In the genomic region with DNA sequence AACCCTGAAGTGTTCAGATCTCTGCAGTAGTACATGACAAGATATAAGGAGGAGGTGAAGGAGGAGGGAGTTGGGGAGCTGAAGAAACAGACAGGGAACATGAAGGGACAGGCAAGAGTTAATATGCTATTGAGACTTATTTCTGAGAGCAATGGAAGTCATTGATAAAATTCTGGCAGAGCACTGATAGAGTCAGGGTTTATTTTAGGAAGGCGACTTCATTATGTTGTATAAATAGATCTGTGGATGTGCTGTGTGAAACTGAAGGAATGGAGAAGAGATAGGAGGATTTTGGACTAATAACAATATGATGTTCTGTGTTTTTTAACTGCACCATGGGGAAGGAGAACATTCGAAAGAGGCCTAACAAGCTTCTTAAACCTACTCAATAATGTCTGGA, we compare ENCODE assay signal across 28 mouse cellular contexts.
DNase-seq lines count a peak whose midpoint lies in the region; ATAC-seq and TF ChIP-seq lines count a peak whose summit lies in the region.
"Had no signal": no experiment of that assay in that cellular context is flagged by ENCODE, and none has a peak within 500 bp of the region (broad histone marks: within the 10 kb centered on the region; RNA-seq: fewer than 3 reads in every experiment).

No protein-coding gene starts in this region.

- no peak for TF ChIP-seq POLR2A in myocyte (IDR thresholded peaks at IDR 0.05; ENCODE audit: insufficient read length, low read depth)

- no peak overlapping the region for H3K9ac ChIP-seq in heart, embryonic 15.5 days
- H3K9ac ChIP-seq: embryonic facial prominence, embryonic 12.5 days; forebrain, embryonic 15.5 days; limb, embryonic 15.5 days; liver, embryonic 14.5 days; stomach, embryonic 15.5 days had no signal

- H3K4me2 ChIP-seq in heart, embryonic 15.5 days, result peak overlapping the region; percentile 17; the same call in 1 of the 2 replicates
- peak overlapping the region; percentile 73 for H3K4me2 ChIP-seq in myocyte (ENCODE audit: low read depth)
- H3K4me2 ChIP-seq: embryonic facial prominence, embryonic 12.5 days; forebrain, embryonic 15.5 days; limb, embryonic 15.5 days; stomach, embryonic 15.5 days had no signal

- no peaks in the 10 kb centered on the region for H3K9me3 ChIP-seq in heart, embryonic 10.5 days
- no peaks in the 10 kb centered on the region for H3K9me3 ChIP-seq in heart, embryonic 15.5 days (replicated peaks)
- H3K9me3 ChIP-seq: embryonic facial prominence, embryonic 12.5 days; forebrain, embryonic 15.5 days; G1E; limb, embryonic 10.5 days; limb, embryonic 15.5 days; stomach, embryonic 15.5 days had no signal

- no peak overlapping the region for H3ac ChIP-seq in myocyte (ENCODE audit: control insufficient read depth, insufficient read length)

- H3K79me2 ChIP-seq in myocyte (ENCODE audit: control insufficient read depth, insufficient read depth), result no peaks in the 10 kb centered on the region

- 57% methylated on average over 2 of the region's 2 CpGs for WGBS in heart, embryonic 10.5 days
- 35% methylated on average over 2 of the region's 2 CpGs for WGBS in heart, embryonic 15.5 days

- no peaks in the 10 kb centered on the region for H3K36me3 ChIP-seq in heart, embryonic 10.5 days
- H3K36me3 ChIP-seq in heart, embryonic 15.5 days, result no peaks in the 10 kb centered on the region
- H3K36me3 ChIP-seq in myocyte (ENCODE audit: control insufficient read depth, insufficient read depth), result no peaks in the 10 kb centered on the region
- H3K36me3 ChIP-seq: embryonic facial prominence, embryonic 12.5 days; forebrain, embryonic 15.5 days; G1E; limb, embryonic 10.5 days; limb, embryonic 15.5 days; stomach, embryonic 15.5 days had no signal

- intact Hi-C loops in heart, postnatal 14 days (cut with DNase I), result no loop called here

- ATAC-seq in frontal cortex, adult (ENCODE audit: low TSS enrichment), result peak; percentile 38; the same call in 1 of the 2 replicates
- ATAC-seq in heart, embryonic 15.5 days (replicated peaks; ENCODE audit: insufficient number of reproducible peaks, insufficient read depth, low FRiP score, low read depth), result peak; percentile 75; the same call in 1 of the 2 replicates
- ATAC-seq: forebrain, embryonic 15.5 days; intestine, embryonic 16.5 days had no signal

- no peak overlapping the region for H3K4me3 ChIP-seq in heart, embryonic 10.5 days
- no peak overlapping the region for H3K4me3 ChIP-seq in heart, embryonic 15.5 days
- no peak overlapping the region for H3K4me3 ChIP-seq in myocyte
- H3K4me3 ChIP-seq: embryonic facial prominence, embryonic 12.5 days; forebrain, embryonic 15.5 days; limb, embryonic 10.5 days; limb, embryonic 15.5 days; stomach, embryonic 15.5 days had no signal

- no peak for DNase-seq in frontal cortex, adult 2 months (ENCODE audit: extremely low spot score in 1 of 2, low spot score in 1 of 2)
- no peak for DNase-seq in heart, embryonic 10.5 days (ENCODE audit: low spot score)
- DNase-seq in heart, postnatal 14 days, result no peak
- no peak for DNase-seq in adrenal gland, adult 2 months
- no peak for DNase-seq in layer of hippocampus, postnatal 14 days (ENCODE audit: low spot score in 2 of 2)
- DNase-seq: cerebellum, adult 11 months; cerebellum, adult 9-10 months; cerebellum, postnatal 36 days; gastrocnemius, postnatal 10 days; kidney, adult 8-10 months; kidney, postnatal 4 days; layer of hippocampus, postnatal 36 days; lung, adult 2 months; lung, postnatal 10 days; midbrain, embryonic 14.5 days; right cerebral cortex, postnatal 25 days had no signal

- H3K27me3 ChIP-seq in heart, embryonic 10.5 days (ENCODE audit: insufficient read depth, poor library complexity, severe bottlenecking), result no peaks in the 10 kb centered on the region
- H3K27me3 ChIP-seq in heart, embryonic 15.5 days, result no peaks in the 10 kb centered on the region
- H3K27me3 ChIP-seq in myocyte (ENCODE audit: control insufficient read depth, insufficient read depth, insufficient read length), result no peaks in the 10 kb centered on the region
- H3K27me3 ChIP-seq: embryonic facial prominence, embryonic 12.5 days; forebrain, embryonic 15.5 days; limb, embryonic 15.5 days; stomach, embryonic 15.5 days had no signal

- H3K27ac ChIP-seq in heart, embryonic 10.5 days, result peak overlapping the region; percentile 59; the same call in 1 of the 2 replicates
- peak overlapping the region; percentile 87 for H3K27ac ChIP-seq in heart, embryonic 15.5 days
- H3K27ac ChIP-seq: embryonic facial prominence, embryonic 12.5 days; forebrain, embryonic 15.5 days; kidney, postnatal 0 days; limb, embryonic 10.5 days; limb, embryonic 15.5 days; liver, embryonic 14.5 days; stomach, embryonic 15.5 days had no signal

- peaks cover 15% of the 10 kb centered on the region; the same call in 1 of the 2 replicates for H3K4me1 ChIP-seq in heart, embryonic 10.5 days
- H3K4me1 ChIP-seq in heart, embryonic 15.5 days (replicated peaks), result peaks cover 19% of the 10 kb centered on the region
- H3K4me1 ChIP-seq: embryonic facial prominence, embryonic 12.5 days; forebrain, embryonic 15.5 days; limb, embryonic 10.5 days; limb, embryonic 15.5 days; stomach, embryonic 15.5 days had no signal

TF ChIP-seq in myocyte, 11 proteins besides CTCF, POLR2A, EP300 and RAD21:
- no peak for TF ChIP-seq POLR2AphosphoS2 (IDR thresholded peaks at IDR 0.05; ENCODE audit: insufficient read length, low read depth)
- no peak for TF ChIP-seq USF1 (IDR thresholded peaks at IDR 0.05; ENCODE audit: low read depth)
- no peak for TF ChIP-seq E2F4 (IDR thresholded peaks at IDR 0.05; ENCODE audit: insufficient read depth)
- no peak for TF ChIP-seq TCF3 (IDR thresholded peaks at IDR 0.05; ENCODE audit: insufficient read length, low read depth)
- no peak for TF ChIP-seq CEBPB (IDR thresholded peaks at IDR 0.05; ENCODE audit: insufficient read depth, poor library complexity, severe bottlenecking)
- no peak for TF ChIP-seq MYOD1 (IDR thresholded peaks at IDR 0.05; ENCODE audit: control insufficient read depth in 1 of 3, insufficient read length in 2 of 3, low read depth in 2 of 3)
- no peak for TF ChIP-seq TCF12 (IDR thresholded peaks at IDR 0.05; ENCODE audit: insufficient read depth, poor library complexity, severe bottlenecking)
- no peak for TF ChIP-seq MAX (IDR thresholded peaks at IDR 0.05; ENCODE audit: low read depth)
- TF ChIP-seq SRF (IDR thresholded peaks at IDR 0.05; ENCODE audit: control insufficient read depth, insufficient read length, low read depth), result no peak
- TF ChIP-seq MYOG (IDR thresholded peaks at IDR 0.05; ENCODE audit: control insufficient read depth in 1 of 3, insufficient read depth in 1 of 3, insufficient read length in 2 of 3, low read depth in 2 of 3), result no peak
- no peak for TF ChIP-seq REST (IDR thresholded peaks at IDR 0.05; ENCODE audit: insufficient read depth, insufficient read length)
